ENCODE assay signal across 10 mouse cellular contexts in the genomic region with DNA sequence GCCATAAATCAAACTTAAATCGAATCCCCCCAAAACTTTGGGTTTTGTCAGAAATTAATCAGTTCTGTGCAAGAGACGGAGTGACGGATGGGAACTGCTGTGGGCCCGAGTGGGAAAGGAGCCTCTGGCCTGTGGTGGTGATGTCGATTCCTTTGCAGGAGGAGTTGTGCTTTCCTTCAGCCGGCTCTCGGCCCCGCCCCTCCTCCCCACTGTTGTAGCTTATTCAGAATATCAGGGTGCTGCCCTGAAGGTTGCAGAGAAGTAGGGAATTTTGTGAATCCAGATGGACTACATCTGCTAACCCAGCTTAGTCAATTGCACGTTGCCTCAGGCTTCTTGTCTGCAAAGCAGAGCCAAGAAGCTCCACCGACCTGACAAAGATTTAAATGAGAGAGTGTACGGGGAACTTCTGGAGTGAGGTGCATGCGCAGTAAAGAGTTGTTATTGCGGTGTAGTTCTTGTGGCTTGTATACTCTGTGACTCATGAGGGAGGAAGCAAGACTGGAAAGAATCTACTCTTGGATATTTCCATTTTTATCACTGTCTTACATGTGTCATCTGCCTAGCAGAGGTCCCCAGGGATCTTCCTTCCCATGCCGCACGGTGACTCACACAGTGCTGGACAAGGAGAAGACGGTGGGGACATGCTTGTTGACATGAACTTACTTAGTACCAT. TPM values are rescaled to one million over a fixed set of nuclear protein-coding genes. Genes with fewer than 3 reads are reported as not detected.
DNase-seq lines count a peak whose midpoint lies in the region; ATAC-seq lines count a peak whose summit lies in the region.
"Had no signal": no experiment of that assay in that cellular context is flagged by ENCODE, and none has a peak within 500 bp of the region (broad histone marks: within the 10 kb centered on the region; RNA-seq: fewer than 3 reads in every experiment).

No protein-coding gene starts in this region.

- H3K9ac ChIP-seq in forebrain, embryonic 12.5 days, result no peak overlapping the region
- H3K9ac ChIP-seq: liver, embryonic 13.5 days had no signal

- peak; percentile 37 to 48 for DNase-seq in kidney, postnatal 4 days
- no peak for DNase-seq in kidney, adult 8-10 months
- DNase-seq in 416B (ENCODE audit: low read depth), result peak; percentile 94
- DNase-seq in adrenal gland, adult 2 months, result peak; percentile 77
- DNase-seq in heart, postnatal 25 days (ENCODE audit: low spot score), result peak; percentile 25
- DNase-seq in thymus, postnatal 0 days (ENCODE audit: low spot score), result no peak
- DNase-seq in spleen, postnatal 14 days (ENCODE audit: low spot score in 2 of 2), result no peak
- DNase-seq: cerebellum, postnatal 14 days; liver, embryonic 13.5 days had no signal

- H3K9me3 ChIP-seq in forebrain, embryonic 12.5 days, result no peaks in the 10 kb centered on the region

- H3K27ac ChIP-seq in forebrain, embryonic 12.5 days, result no peak overlapping the region
- H3K27ac ChIP-seq: liver, embryonic 13.5 days had no signal

- 90% methylated on average over 16 of the region's 16 CpGs for WGBS in forebrain, embryonic 12.5 days

- H3K27me3 ChIP-seq in forebrain, embryonic 12.5 days, result no peaks in the 10 kb centered on the region
- H3K27me3 ChIP-seq: liver, embryonic 13.5 days had no signal

- H3K4me1 ChIP-seq in forebrain, embryonic 12.5 days, result 0 out of 2 replicates have a peak, but pooled peaks cover 4% of the 10 kb centered on the region
- H3K4me1 ChIP-seq: liver, embryonic 13.5 days had no signal

- ATAC-seq in forebrain, embryonic 12.5 days (ENCODE audit: low FRiP score), result no peak

- intact Hi-C loops in heart, postnatal 25 days (cut with DNase I), result no loop called here

- H3K4me2 ChIP-seq in forebrain, embryonic 12.5 days, result no peak overlapping the region
- H3K4me2 ChIP-seq: liver, embryonic 13.5 days had no signal

- peaks cover 31% of the 10 kb centered on the region for H3K36me3 ChIP-seq in forebrain, embryonic 12.5 days (replicated peaks)

- H3K4me3 ChIP-seq in forebrain, embryonic 12.5 days (replicated peaks), result no peak overlapping the region
- H3K4me3 ChIP-seq: liver, embryonic 13.5 days had no signal

RNA-seq across cellular contexts. Expression of a gene that starts 54.1 kb away (rescaled TPM):
- 10 to 100 TPM; 56.0 to 63.9 TPM for total RNA-seq in adrenal gland, adult 2 months (2021)
- 48.8 and 67.3 TPM in 2 replicates for polyA plus RNA-seq in adrenal gland, adult 2 months (2012; rRNA removed)
- 10 to 100 TPM; 34.5 to 35.9 TPM for total RNA-seq in heart, postnatal 25 days (2021)
- polyA plus RNA-seq in thymus, postnatal 0 days (2015; fragmentation: Nextera tagmentation; extraction: Ambion mirVana), result 13.5 and 14.6 TPM in 2 replicates
- polyA plus RNA-seq in forebrain, embryonic 12.5 days (2016; fragmentation: Nextera tagmentation; extraction: Ambion mirVana), result 21.2 and 22.7 TPM in 2 replicates

Comparison
In these comparisons a context has a peak if more than half of its experiments do, and no peak if none do; other contexts are left out.
1. DNase-seq: peak in kidney, postnatal 4 days (2 of 2), 416B (single experiment), adrenal gland, adult 2 months (single experiment) and heart, postnatal 25 days (single experiment); none in kidney, adult 8-10 months (0 of 2), thymus, postnatal 0 days (single experiment) and spleen, postnatal 14 days (0 of 2).